Mouse (Mus musculus): ENCODE results near the gene Bst2. TPM values are rescaled to one million over a fixed set of nuclear protein-coding genes. Genes with fewer than 3 reads are reported as not detected.

Gene Bst2
- total RNA-seq, 2 experiments from 2014 or later = 39.6 to 46.0 TPM

GRCm38 (mm10) chr8:71487691-71488445 lies 49.4 kb downstream of the Bst2 start, which contains the start of gene Gtpbp3:
Gtpbp3 (plus strand) TSS chr8:71488103.
- DNase-seq (ENCODE audit: low spot score in 2 of 2) = peak; percentile 49 to 71

GRCm38 (mm10) chr8:71486136-71486529 lies 51.1 kb downstream of the Bst2 start:
- no peak for DNase-seq (ENCODE audit: low spot score in 2 of 2)

- DNase-seq (ENCODE audit: low spot score in 2 of 2) = peak in 1 of 2 experiments; percentile 72
Observed at GRCm38 (mm10) chr8:71485142-71486135, 51.8 kb downstream of the Bst2 start, which contains the start of gene Ano8. Ano8 (minus strand) TSS chr8:71485963.

GRCm38 (mm10) chr8:71484736-71485135 lies 52.5 kb downstream of the Bst2 start:
- DNase-seq (ENCODE audit: low spot score in 2 of 2) = no peak

Other genes starting within 250 kb of the Bst2 start
- gene Use1, start 170.6 kb downstream of the Bst2 start, total RNA-seq (2021) = 100 to 1,000 TPM; 210 to 221 TPM
- 10 to 100 TPM; 12.0 to 13.6 TPM for gene Ocel1, start 166.2 kb downstream of the Bst2 start, total RNA-seq (2021)
- gene Nr2f6, start 155.5 kb downstream of the Bst2 start, total RNA-seq (2021) = 10 to 100 TPM; 67.6 to 70.6 TPM
- 10 to 100 TPM; 21.6 to 21.8 TPM for gene Ushbp1, start 141.7 kb downstream of the Bst2 start, total RNA-seq (2021)
- 100 to 1,000 TPM; 108 to 109 TPM for gene Babam1, start 140.6 kb downstream of the Bst2 start, total RNA-seq (2021)
- gene Ankle1, start 131.4 kb downstream of the Bst2 start, total RNA-seq (2021) = 10 to 100 TPM; 13.5 to 14.6 TPM
- gene Abhd8, start 73.8 kb downstream of the Bst2 start, total RNA-seq (2021) = 10 to 100 TPM; 58.9 to 65.9 TPM
- 10 to 100 TPM; 87.7 to 89.8 TPM for gene Mrpl34, start 72.5 kb downstream of the Bst2 start, total RNA-seq (2021)
- gene Dda1, start 68.3 kb downstream of the Bst2 start, total RNA-seq (2021) = 10 to 100 TPM; 61.2 to 61.4 TPM
- 10 to 100 TPM; 25.9 to 26.3 TPM for gene Ano8, start 51.5 kb downstream of the Bst2 start, total RNA-seq (2021)
- 10 to 100 TPM; 30.6 to 32.0 TPM for gene Gtpbp3, start 49.4 kb downstream of the Bst2 start, total RNA-seq (2021)
- gene Plvap, start 25.7 kb downstream of the Bst2 start, total RNA-seq (2021) = 100 to 1,000 TPM; 179 to 185 TPM
- under 1 TPM in 1 of 2 experiments, not detected in 1; 0.25 TPM for gene Ccdc194, start 11.7 kb downstream of the Bst2 start, total RNA-seq (2021)
- 10 to 100 TPM; 74.5 to 76.0 TPM for gene Mvb12a, start 5.5 kb upstream of the Bst2 start, total RNA-seq (2021)
- gene Tmem221, start 21.4 kb upstream of the Bst2 start, total RNA-seq (2021) = 1 to 10 TPM; 4.4 to 4.5 TPM
- under 1 TPM; 0.25 to 0.65 TPM for gene Nxnl1, start 29.1 kb upstream of the Bst2 start, total RNA-seq (2021)
- 100 to 1,000 TPM; 110 to 111 TPM for gene Slc27a1, start 31.4 kb upstream of the Bst2 start, total RNA-seq (2021)
- gene Pgls, start 54.7 kb upstream of the Bst2 start, total RNA-seq (2021) = 100 to 1,000 TPM; 136 to 144 TPM
- 1 to 10 TPM; 3.4 to 4.3 TPM for gene Fam129c, start 60.2 kb upstream of the Bst2 start, total RNA-seq (2021)
- gene Colgalt1, start 73.5 kb upstream of the Bst2 start, total RNA-seq (2021) = 10 to 100 TPM; 74.6 to 78.2 TPM
- gene Unc13a, start 134.3 kb upstream of the Bst2 start, total RNA-seq (2021) = 10 to 100 TPM; 11.7 to 12.9 TPM
- gene Jak3, start 138.8 kb upstream of the Bst2 start, total RNA-seq (2021) = 10 to 100 TPM; 17.7 to 19.3 TPM
- gene Insl3, start 151.8 kb upstream of the Bst2 start, total RNA-seq (2021) = 1 to 10 TPM; 6.8 to 8.5 TPM
- 1 to 10 TPM; 4.4 to 5.0 TPM for gene B3gnt3, start 164.3 kb upstream of the Bst2 start, total RNA-seq (2021)
- gene Fcho1, start 188.3 kb upstream of the Bst2 start, total RNA-seq (2021) = 1 to 10 TPM; 8.4 to 9.8 TPM

Measured in adrenal gland, postnatal 4 days (tissue).